Mouse (Mus musculus) stomach, embryonic 15.5 days (tissue): ENCODE results near the gene Znfx1. TPM values are rescaled to one million over a fixed set of nuclear protein-coding genes. Genes with fewer than 3 reads are reported as not detected.
A peak's percentile ranks its signal among the peaks of the same experiment; 100 is the strongest.

Experiments
- ATAC-seq: fragments of 200-750 bp; cut with Nextera tagmentation; 2 replicates; pipeline ENCODE4 v1.8.0; 2017; ENCODE audit warnings: low read depth, moderate number of reproducible peaks, moderate TSS enrichment; ENCODE audit not compliant: insufficient read depth, low FRiP score
- H3K27ac ChIP-seq: fragments of 300-500 bp; sonication (generic); 2 replicates; pipeline ENCODE4 v1.5.1; 2015; ENCODE audit warnings: mild to moderate bottlenecking, inconsistent platforms
- H3K27me3 ChIP-seq: fragments of 300-500 bp; sonication (generic); replicated peaks from 2 replicates; pipeline ENCODE4 v1.6.1; 2015; ENCODE audit warnings: inconsistent platforms
- H3K36me3 ChIP-seq: fragments of 300-500 bp; sonication (generic); 2 replicates; pipeline ENCODE4 v1.6.1; 2015; ENCODE audit warnings: inconsistent platforms
- H3K4me1 ChIP-seq: fragments of 300-500 bp; sonication (generic); 2 replicates; pipeline ENCODE4 v1.6.1; 2015; ENCODE audit warnings: inconsistent platforms
- H3K4me2 ChIP-seq: fragments of 300-500 bp; sonication (generic); 2 replicates; pipeline ENCODE4 v1.6.1; 2015; ENCODE audit warnings: mild to moderate bottlenecking, inconsistent platforms
- H3K4me3 ChIP-seq: fragments of 300-500 bp; sonication (generic); replicated peaks from 2 replicates; pipeline ENCODE4 v1.5.1; 2015; ENCODE audit warnings: inconsistent platforms
- H3K9ac ChIP-seq: fragments of 300-500 bp; sonication (generic); 2 replicates; pipeline ENCODE4 v1.6.1; 2015; ENCODE audit warnings: inconsistent platforms
- H3K9me3 ChIP-seq: fragments of 300-500 bp; sonication (generic); 2 replicates; pipeline ENCODE4 v1.6.1; 2016; ENCODE audit warnings: inconsistent platforms
- WGBS: fragments of 180-500 bp; shearing (Covaris S2); methylation state at CpG from one replicate; pipeline ENCODE4 v1.1.7; 2015; 5-methylcytosine and 5-hydroxymethylcytosine counted together
- polyA plus RNA-seq: library from polyadenylated mRNA; unstranded; fragments of >200 nt; fragmentation: Nextera tagmentation; extraction: Ambion mirVana; gene quantifications from 2 replicates; pipeline ENCODE4 v1.2.1, GENCODE M21; 2015

Znfx1 gene
- polyA plus RNA-seq, 1 experiment from 2014 or later: 7.9 TPM

GRCm38 (mm10) chr2:167070341-167070740, 7.5 kb upstream of the Znfx1 start:
- no peak overlapping the region for H3K27ac ChIP-seq
- no peak overlapping the region for H3K4me3 ChIP-seq
- no peaks in the 10 kb centered on the region for H3K9me3 ChIP-seq
- H3K4me1 ChIP-seq: peaks cover 11% of the 10 kb centered on the region; the same call in 1 of the 2 replicates
- no peak for ATAC-seq
- 58% methylated on average over 6 of the region's 6 CpGs for WGBS
- H3K4me2 ChIP-seq: no peak overlapping the region
- no peak overlapping the region for H3K9ac ChIP-seq
- H3K36me3 ChIP-seq: peaks cover 9% of the 10 kb centered on the region
- no peaks in the 10 kb centered on the region for H3K27me3 ChIP-seq

- H3K4me2 ChIP-seq: no peak overlapping the region
- ATAC-seq: no peak
- H3K4me3 ChIP-seq: no peak overlapping the region
- no peaks in the 10 kb centered on the region for H3K27me3 ChIP-seq
- WGBS: 36% methylated on average over 6 of the region's 6 CpGs
- H3K27ac ChIP-seq: no peak overlapping the region
- peaks cover 17% of the 10 kb centered on the region for H3K36me3 ChIP-seq
- peaks cover 19% of the 10 kb centered on the region for H3K4me1 ChIP-seq
- H3K9me3 ChIP-seq: no peaks in the 10 kb centered on the region
- no peak overlapping the region for H3K9ac ChIP-seq
These were observed 4.8 kb upstream of the Znfx1 start for GRCm38 (mm10) chr2:167067575-167067974.

- no peak overlapping the region for H3K4me2 ChIP-seq
- no peak for ATAC-seq
- peaks cover 17% of the 10 kb centered on the region for H3K36me3 ChIP-seq
- H3K4me3 ChIP-seq: no peak overlapping the region
- WGBS: 24% methylated on average over 6 of the region's 6 CpGs
- 0 out of 2 replicates have a peak overlapping the region, but pooled peaks have one; percentile 16 for H3K27ac ChIP-seq
- peaks cover 16% of the 10 kb centered on the region for H3K4me1 ChIP-seq
- H3K27me3 ChIP-seq: no peaks in the 10 kb centered on the region
- H3K9ac ChIP-seq: no peak overlapping the region
- H3K9me3 ChIP-seq: no peaks in the 10 kb centered on the region
These were observed 4.0 kb upstream of the Znfx1 start for GRCm38 (mm10) chr2:167066528-167067516.

GRCm38 (mm10) chr2:167066031-167066430, 3.2 kb upstream of the Znfx1 start:
- H3K4me1 ChIP-seq: peaks cover 20% of the 10 kb centered on the region
- peaks cover 17% of the 10 kb centered on the region for H3K36me3 ChIP-seq
- H3K27ac ChIP-seq: peak overlapping the region; percentile 51
- no peaks in the 10 kb centered on the region for H3K9me3 ChIP-seq
- no peak overlapping the region for H3K4me2 ChIP-seq
- WGBS: 54% methylated on average over 1 of the region's 1 CpGs
- ATAC-seq: no peak
- H3K9ac ChIP-seq: no peak overlapping the region
- H3K27me3 ChIP-seq: no peaks in the 10 kb centered on the region
- no peak overlapping the region for H3K4me3 ChIP-seq

GRCm38 (mm10) chr2:167064601-167065295, 1.9 kb upstream of the Znfx1 start:
- Histone ChIP-seq H3K9me3 (no peaks in the 10 kb centered on the region), H3K36me3 (peaks cover 17% of the 10 kb centered on the region), H3K4me2 (peak overlapping the region; percentile 62), H3K27ac (peak overlapping the region; percentile 73), H3K9ac (peak overlapping the region; percentile 49), H3K4me1 (peaks cover 26% of the 10 kb centered on the region), H3K4me3 (peak overlapping the region; percentile 78), H3K27me3 (no peaks in the 10 kb centered on the region)
- no peak for ATAC-seq
- WGBS: 18% methylated on average over 9 of the region's 9 CpGs

GRCm38 (mm10) chr2:167063906-167064496, 1.2 kb upstream of the Znfx1 start:
- H3K9me3 ChIP-seq: no peaks in the 10 kb centered on the region
- H3K4me3 ChIP-seq: peak overlapping the region; percentile 78
- peaks cover 30% of the 10 kb centered on the region for H3K4me1 ChIP-seq
- no peaks in the 10 kb centered on the region for H3K27me3 ChIP-seq
- peak overlapping the region; percentile 95 for H3K27ac ChIP-seq
- no peak for ATAC-seq
- peaks cover 17% of the 10 kb centered on the region for H3K36me3 ChIP-seq
- peak overlapping the region; percentile 62 for H3K4me2 ChIP-seq
- H3K9ac ChIP-seq: peak overlapping the region; percentile 57
- WGBS: 1% methylated on average over 7 of the region's 7 CpGs

GRCm38 (mm10) chr2:167062497-167062911, 311 bp downstream of the Znfx1 start:
- H3K4me1 ChIP-seq: peaks cover 30% of the 10 kb centered on the region
- under 1% methylated on average over 59 of the region's 60 CpGs for WGBS
- peak overlapping the region; percentile 95 for H3K27ac ChIP-seq
- H3K9ac ChIP-seq: peak overlapping the region; percentile 80
- ATAC-seq: peak; percentile 93
- H3K4me3 ChIP-seq: peak overlapping the region; percentile 78
- peaks cover 21% of the 10 kb centered on the region for H3K36me3 ChIP-seq
- H3K27me3 ChIP-seq: no peaks in the 10 kb centered on the region
- peak overlapping the region; percentile 68 for H3K4me2 ChIP-seq
- H3K9me3 ChIP-seq: no peaks in the 10 kb centered on the region

- Histone ChIP-seq H3K4me2 (peak overlapping the region; percentile 68), H3K36me3 (peaks cover 27% of the 10 kb centered on the region), H3K27me3 (no peaks in the 10 kb centered on the region), H3K4me3 (peak overlapping the region; percentile 78), H3K4me1 (peaks cover 30% of the 10 kb centered on the region), H3K9me3 (no peaks in the 10 kb centered on the region), H3K27ac (peak overlapping the region; percentile 31; the same call in 1 of the 2 replicates), H3K9ac (peak overlapping the region; percentile 80)
- no peak for ATAC-seq
- 24% methylated on average over 11 of the region's 11 CpGs for whole genome bisulfite sequencing
These were observed 1.3 kb downstream of the Znfx1 start for GRCm38 (mm10) chr2:167061381-167062034.

- Histone ChIP-seq H3K36me3 (peaks cover 27% of the 10 kb centered on the region), H3K27me3 (no peaks in the 10 kb centered on the region), H3K27ac (peak overlapping the region; percentile 55; the same call in 1 of the 2 replicates), H3K4me1 (peaks cover 30% of the 10 kb centered on the region), H3K9me3 (no peaks in the 10 kb centered on the region), H3K9ac (no peak overlapping the region), H3K4me3 (no peak overlapping the region), H3K4me2 (peak overlapping the region; percentile 68)
- ATAC-seq: no peak
These were observed 2.1 kb downstream of the Znfx1 start for GRCm38 (mm10) chr2:167060761-167061160.

GRCm38 (mm10) chr2:167060360-167060759, 2.5 kb downstream of the Znfx1 start:
- ATAC-seq: no peak
- Histone ChIP-seq H3K27me3 (no peaks in the 10 kb centered on the region), H3K9ac (no peak overlapping the region), H3K4me2 (peak overlapping the region; percentile 27), H3K4me1 (peaks cover 28% of the 10 kb centered on the region), H3K4me3 (no peak overlapping the region), H3K27ac (peak overlapping the region; percentile 55; the same call in 1 of the 2 replicates), H3K36me3 (peaks cover 27% of the 10 kb centered on the region), H3K9me3 (no peaks in the 10 kb centered on the region)
- 63% methylated on average over 3 of the region's 3 CpGs for WGBS

GRCm38 (mm10) chr2:167059960-167060359, 2.9 kb downstream of the Znfx1 start:
- Histone ChIP-seq H3K4me3 (no peak overlapping the region), H3K36me3 (peaks cover 27% of the 10 kb centered on the region), H3K9ac (no peak overlapping the region), H3K9me3 (no peaks in the 10 kb centered on the region), H3K27me3 (no peaks in the 10 kb centered on the region), H3K4me2 (peak overlapping the region; percentile 27), H3K4me1 (peaks cover 24% of the 10 kb centered on the region), H3K27ac (no peak overlapping the region)
- no peak for ATAC-seq
- WGBS: 57% methylated on average over 12 of the region's 12 CpGs
